Mouse (Mus musculus) forebrain, embryonic 13.5 days (tissue): ENCODE results near the gene Ebna1bp2. TPM values are rescaled to one million over a fixed set of nuclear protein-coding genes. Genes with fewer than 3 reads are reported as not detected.

Source experiments
- ATAC-seq: fragments of 200-750 bp; cut with Nextera tagmentation; 2 replicates; pipeline ENCODE4 v1.8.0; 2017
- H3K27ac ChIP-seq: fragments of 300-500 bp; sonication (generic); 2 replicates; pipeline ENCODE4 v1.5.1; 2015; ENCODE audit warnings: inconsistent platforms, mild to moderate bottlenecking, moderate library complexity
- H3K27me3 ChIP-seq: fragments of 300-500 bp; sonication (generic); 2 replicates; pipeline ENCODE4 v1.6.1; 2015; ENCODE audit warnings: mild to moderate bottlenecking, inconsistent platforms
- H3K36me3 ChIP-seq: fragments of 300-500 bp; sonication (generic); 2 replicates; pipeline ENCODE4 v1.6.1; 2015; ENCODE audit warnings: mild to moderate bottlenecking, inconsistent platforms; ENCODE audit not compliant: poor library complexity, severe bottlenecking
- H3K4me1 ChIP-seq: fragments of 300-500 bp; sonication (generic); 2 replicates; pipeline ENCODE4 v1.6.1; 2015; ENCODE audit warnings: inconsistent platforms
- H3K4me2 ChIP-seq: fragments of 300-500 bp; sonication (generic); 2 replicates; pipeline ENCODE4 v1.6.1; 2015; ENCODE audit warnings: inconsistent platforms, mild to moderate bottlenecking, moderate library complexity
- H3K4me3 ChIP-seq: fragments of 300-500 bp; sonication (generic); 2 replicates; pipeline ENCODE4 v1.5.1; 2015; ENCODE audit warnings: mild to moderate bottlenecking, inconsistent platforms
- H3K9ac ChIP-seq: fragments of 300-500 bp; sonication (generic); 2 replicates; pipeline ENCODE4 v1.6.1; 2015; ENCODE audit warnings: mild to moderate bottlenecking, inconsistent platforms
- H3K9me3 ChIP-seq: fragments of 300-500 bp; sonication (generic); replicated peaks from 2 replicates; pipeline ENCODE4 v1.6.1; 2016; ENCODE audit warnings: inconsistent platforms
- WGBS: fragments of 180-500 bp; shearing (Covaris S2); methylation state at CpG from one replicate; pipeline ENCODE4 v1.1.7; 2015; 5-methylcytosine and 5-hydroxymethylcytosine counted together
- polyA plus RNA-seq: library from polyadenylated mRNA; unstranded; fragments of >200 nt; fragmentation: Nextera tagmentation; extraction: Ambion mirVana; gene quantifications from 2 replicates; pipeline ENCODE4 v1.2.1, GENCODE M21; 2015

Gene Ebna1bp2
- polyA plus RNA-seq: 147 and 168 TPM in 2 replicates

GRCm38 (mm10) chr4:118620279-118620966 lies at the start of gene Ebna1bp2, which contains the start of gene Cfap57:
Ebna1bp2 (plus strand) TSS chr4:118620799.
Cfap57 (minus strand) TSS chr4:118620777.
- Histone ChIP-seq H3K36me3 (peaks cover 28% of the 10 kb centered on the region), H3K4me3 (peak within 1 kb of the TSS; percentile 82), H3K9ac (peak within 1 kb of the TSS; percentile 81), H3K4me1 (peaks cover 11% of the 10 kb centered on the region), H3K9me3 (peaks cover 8% of the 10 kb centered on the region), H3K27ac (no peak within 1 kb of the TSS), H3K4me2 (peak within 1 kb of the TSS; percentile 97), H3K27me3 (no peaks in the 10 kb centered on the region)
- ATAC-seq: peak; percentile 95
- WGBS: under 1% methylated on average over 40 of the region's 41 CpGs

DNA sequence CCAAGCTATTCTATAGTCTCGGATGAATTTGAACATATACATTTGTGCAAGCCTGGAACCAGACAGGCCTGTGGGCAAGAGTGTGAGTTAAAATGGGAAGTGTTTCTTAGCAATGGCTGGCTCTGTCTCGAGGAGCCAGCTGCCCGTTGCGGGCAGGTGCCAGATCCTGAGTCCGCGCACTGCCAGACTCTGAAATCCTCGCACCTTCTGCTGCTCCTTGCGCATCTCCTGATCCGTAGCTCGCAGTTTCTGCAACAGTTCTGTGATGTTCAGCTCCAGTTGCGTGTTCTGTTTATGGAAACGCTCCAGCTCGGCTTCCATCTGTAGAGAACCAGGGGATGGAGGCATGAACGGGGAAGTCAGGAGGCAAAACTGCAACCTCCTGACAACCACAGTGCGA lies 49.2 kb upstream of the Ebna1bp2 start:
- WGBS: 81% methylated on average over 14 of the region's 15 CpGs

GRCm38 (mm10) chr4:118576097-118576496 lies 44.5 kb upstream of the Ebna1bp2 start:
- Histone ChIP-seq H3K36me3 (no peaks in the 10 kb centered on the region), H3K27ac (no peak overlapping the region), H3K4me2 (no peak overlapping the region), H3K4me1 (no peaks in the 10 kb centered on the region), H3K4me3 (no peak overlapping the region), H3K27me3 (0 out of 2 replicates have a peak, but pooled peaks cover 6% of the 10 kb centered on the region), H3K9me3 (no peaks in the 10 kb centered on the region), H3K9ac (no peak overlapping the region)
- WGBS: 6% methylated on average over 6 of the region's 6 CpGs
- ATAC-seq: 0 out of 2 replicates have a peak, but pooled peaks have one; percentile 27

More for the DNA sequence above, 49.2 kb upstream of the Ebna1bp2 start:
- Histone ChIP-seq H3K27me3 (0 out of 2 replicates have a peak, but pooled peaks cover 4% of the 10 kb centered on the region), H3K9me3 (no peaks in the 10 kb centered on the region), H3K9ac (no peak overlapping the region), H3K4me3 (no peak overlapping the region), H3K36me3 (no peaks in the 10 kb centered on the region), H3K27ac (no peak overlapping the region), H3K4me2 (no peak overlapping the region), H3K4me1 (no peaks in the 10 kb centered on the region)
- ATAC-seq: no peak

GRCm38 (mm10) chr4:118579313-118579712 lies 41.3 kb upstream of the Ebna1bp2 start:
- 39% methylated on average over 13 of the region's 13 CpGs for WGBS
- Histone ChIP-seq H3K9me3 (no peaks in the 10 kb centered on the region), H3K36me3 (no peaks in the 10 kb centered on the region), H3K9ac (no peak overlapping the region), H3K4me3 (no peak overlapping the region), H3K4me1 (0 out of 2 replicates have a peak, but pooled peaks cover 2% of the 10 kb centered on the region), H3K4me2 (no peak overlapping the region), H3K27ac (no peak overlapping the region), H3K27me3 (0 out of 2 replicates have a peak, but pooled peaks cover 6% of the 10 kb centered on the region)
- no peak for ATAC-seq

DNA sequence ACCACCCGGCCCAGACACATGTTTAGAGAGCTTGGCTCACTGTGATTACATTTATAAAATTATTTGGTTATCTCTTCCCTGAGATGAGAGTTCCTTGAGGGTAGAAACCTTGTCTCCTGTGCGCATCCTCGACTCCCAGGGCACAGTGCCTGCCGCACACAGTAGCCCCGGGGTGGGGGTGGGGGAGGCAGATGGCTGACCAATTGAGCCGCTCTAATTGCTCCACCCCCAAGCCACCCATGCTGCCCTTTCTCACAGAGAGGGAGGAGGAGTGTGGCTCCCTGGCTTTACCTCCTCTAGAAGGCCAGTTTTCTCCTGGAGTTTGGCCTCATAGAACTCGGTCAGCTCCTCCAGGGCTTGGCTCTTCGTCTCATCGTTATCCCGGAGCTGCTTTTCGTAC lies 39.1 kb upstream of the Ebna1bp2 start:
- Histone ChIP-seq H3K9ac (no peak overlapping the region), H3K4me3 (no peak overlapping the region), H3K36me3 (no peaks in the 10 kb centered on the region), H3K27ac (no peak overlapping the region), H3K4me2 (no peak overlapping the region), H3K4me1 (0 out of 2 replicates have a peak, but pooled peaks cover 2% of the 10 kb centered on the region), H3K27me3 (0 out of 2 replicates have a peak, but pooled peaks cover 6% of the 10 kb centered on the region), H3K9me3 (no peaks in the 10 kb centered on the region)
- ATAC-seq: no peak
- 34% methylated on average over 11 of the region's 11 CpGs for WGBS

- Histone ChIP-seq H3K9me3 (no peaks in the 10 kb centered on the region), H3K4me2 (no peak overlapping the region), H3K27ac (no peak overlapping the region), H3K27me3 (no peaks in the 10 kb centered on the region), H3K9ac (no peak overlapping the region), H3K4me1 (0 out of 2 replicates have a peak, but pooled peaks cover 2% of the 10 kb centered on the region), H3K4me3 (no peak overlapping the region), H3K36me3 (no peaks in the 10 kb centered on the region)
- ATAC-seq: no peak
- 96% methylated on average over 8 of the region's 8 CpGs for WGBS
Measured at GRCm38 (mm10) chr4:118582629-118583028, 38.0 kb upstream of the Ebna1bp2 start.

GRCm38 (mm10) chr4:118589053-118589732 lies 31.4 kb upstream of the Ebna1bp2 start:
- Histone ChIP-seq H3K27me3 (no peaks in the 10 kb centered on the region), H3K4me2 (0 out of 2 replicates have a peak overlapping the region, but pooled peaks have one; percentile 20), H3K9ac (no peak overlapping the region), H3K9me3 (no peaks in the 10 kb centered on the region), H3K27ac (no peak overlapping the region), H3K36me3 (no peaks in the 10 kb centered on the region), H3K4me3 (no peak overlapping the region), H3K4me1 (no peaks in the 10 kb centered on the region)
- WGBS: 62% methylated on average over 12 of the region's 12 CpGs
- ATAC-seq: no peak

- Histone ChIP-seq H3K4me2 (0 out of 2 replicates have a peak overlapping the region, but pooled peaks have one; percentile 20), H3K9me3 (no peaks in the 10 kb centered on the region), H3K27me3 (no peaks in the 10 kb centered on the region), H3K36me3 (no peaks in the 10 kb centered on the region), H3K4me3 (no peak overlapping the region), H3K27ac (no peak overlapping the region), H3K4me1 (no peaks in the 10 kb centered on the region), H3K9ac (no peak overlapping the region)
- WGBS: 3% methylated on average over 7 of the region's 7 CpGs
- no peak for ATAC-seq
Measured at GRCm38 (mm10) chr4:118589733-118590130, 30.9 kb upstream of the Ebna1bp2 start.

- no peak for ATAC-seq
- H3K4me2 ChIP-seq: no peak overlapping the region
Measured at GRCm38 (mm10) chr4:118604065-118604464, 16.5 kb upstream of the Ebna1bp2 start.

DNA sequence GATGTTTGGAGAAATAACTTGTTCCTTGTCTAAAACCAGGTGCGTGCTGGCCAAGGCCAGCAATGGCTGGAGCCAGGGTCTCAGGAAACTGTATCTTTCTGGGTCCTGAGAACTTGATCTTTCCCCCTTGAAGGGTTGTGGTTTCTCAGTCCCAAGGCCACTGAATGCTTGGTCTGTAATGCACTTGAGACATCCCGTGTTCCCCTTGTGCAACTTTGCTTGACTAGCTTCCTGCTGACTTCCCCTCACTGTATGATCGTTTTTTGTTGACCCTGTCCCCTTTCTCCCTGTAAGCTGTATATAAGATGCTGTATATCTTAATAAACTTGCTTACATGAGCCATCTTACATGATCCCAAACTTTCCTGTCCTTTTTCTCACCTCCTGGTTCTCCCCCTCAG lies 10.8 kb upstream of the Ebna1bp2 start:
- ATAC-seq: no peak
- no peak overlapping the region for H3K4me3 ChIP-seq
- H3K36me3 ChIP-seq: no peaks in the 10 kb centered on the region
- 0 out of 2 replicates have a peak, but pooled peaks cover 7% of the 10 kb centered on the region for H3K27me3 ChIP-seq
- H3K9ac ChIP-seq: no peak overlapping the region
- H3K4me2 ChIP-seq: no peak overlapping the region
- H3K4me1 ChIP-seq: no peaks in the 10 kb centered on the region
- H3K9me3 ChIP-seq: no peaks in the 10 kb centered on the region
- WGBS: 77% methylated on average over 3 of the region's 3 CpGs
- H3K27ac ChIP-seq: no peak overlapping the region

More at GRCm38 (mm10) chr4:118604065-118604464, 16.5 kb upstream of the Ebna1bp2 start:
- no peaks in the 10 kb centered on the region for H3K36me3 ChIP-seq
- WGBS: 77% methylated on average over 4 of the region's 4 CpGs
- H3K9me3 ChIP-seq: no peaks in the 10 kb centered on the region
- H3K4me3 ChIP-seq: no peak overlapping the region
- no peaks in the 10 kb centered on the region for H3K4me1 ChIP-seq
- H3K9ac ChIP-seq: no peak overlapping the region
- H3K27me3 ChIP-seq: no peaks in the 10 kb centered on the region
- H3K27ac ChIP-seq: no peak overlapping the region

DNA sequence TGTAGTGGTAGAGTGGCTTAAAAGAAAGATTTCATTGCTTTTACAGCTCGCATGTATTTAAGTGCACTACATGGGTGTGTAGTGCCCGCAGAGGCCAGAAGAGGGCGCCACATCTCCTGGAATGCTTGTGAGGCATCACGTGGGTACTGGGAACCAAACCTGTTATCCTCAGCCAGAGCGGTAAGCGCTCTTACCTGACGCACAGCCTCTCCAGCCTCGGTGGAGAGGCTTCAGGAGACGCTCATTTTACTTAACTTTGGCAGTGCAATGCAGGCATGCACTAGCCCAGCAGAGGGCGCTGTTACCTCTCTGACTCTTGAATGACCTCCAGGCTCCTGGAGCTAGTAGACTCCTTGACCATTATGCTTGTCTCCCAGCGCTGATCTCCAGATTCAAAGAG lies 8.0 kb upstream of the Ebna1bp2 start:
- Histone ChIP-seq H3K27me3 (0 out of 2 replicates have a peak, but pooled peaks cover 7% of the 10 kb centered on the region), H3K4me1 (no peaks in the 10 kb centered on the region), H3K9me3 (peaks cover 8% of the 10 kb centered on the region), H3K9ac (no peak overlapping the region), H3K4me3 (no peak overlapping the region), H3K4me2 (no peak overlapping the region), H3K36me3 (no peaks in the 10 kb centered on the region), H3K27ac (no peak overlapping the region)
- 25% methylated on average over 11 of the region's 11 CpGs for WGBS
- no peak for ATAC-seq

DNA sequence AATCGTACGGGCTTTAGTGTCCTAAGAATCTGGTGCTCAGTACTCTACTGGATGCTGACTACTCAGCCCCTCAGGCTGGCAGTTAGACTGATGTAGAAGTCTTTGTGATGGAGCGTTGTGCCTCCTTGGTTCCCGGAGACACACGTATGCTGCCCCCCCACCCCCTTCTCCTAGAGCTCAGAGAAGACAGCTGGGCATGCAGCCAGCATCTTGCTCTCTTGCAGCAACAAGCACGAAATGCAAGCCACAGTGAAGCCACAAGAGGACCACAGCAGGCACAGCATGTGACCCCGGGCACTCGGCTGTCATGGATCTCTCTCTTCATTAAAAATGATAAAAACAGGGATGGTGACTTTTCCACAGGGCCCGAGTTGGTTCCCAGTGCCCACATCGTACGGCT lies 5.2 kb upstream of the Ebna1bp2 start:
- no peak overlapping the region for H3K4me3 ChIP-seq
- no peak overlapping the region for H3K9ac ChIP-seq
- no peak overlapping the region for H3K4me2 ChIP-seq
- peaks cover 8% of the 10 kb centered on the region for H3K9me3 ChIP-seq
- H3K36me3 ChIP-seq: no peaks in the 10 kb centered on the region
- WGBS: 86% methylated on average over 11 of the region's 11 CpGs
- H3K27ac ChIP-seq: no peak overlapping the region
- H3K4me1 ChIP-seq: no peaks in the 10 kb centered on the region
- ATAC-seq: no peak
- H3K27me3 ChIP-seq: 0 out of 2 replicates have a peak, but pooled peaks cover 7% of the 10 kb centered on the region
